Mouse (Mus musculus) midbrain, embryonic 14.5 days (tissue): ENCODE measurements at regions not wholly inside any gene's neighbourhood (a gene's known extent, or its start where the extent isn't known, plus 50 kb on each side); places are given as distances from the start of the nearest gene placed in this dataset.
A peak's percentile ranks its signal among the peaks of the same experiment; 100 is the strongest.

ENCODE experiments used
- ATAC-seq: fragments of 200-750 bp; cut with Nextera tagmentation; 2 replicates; pipeline ENCODE4 v1.8.0; 2017; ENCODE audit warnings: moderate number of reproducible peaks, moderate library complexity; ENCODE audit not compliant: low FRiP score, low TSS enrichment
- DNase-seq: peaks from one replicate; pipeline ENCODE4 v3.0.0-alpha.2; 2015
- H3K27ac ChIP-seq: fragments of 300-500 bp; sonication (generic); replicated peaks from 2 replicates; pipeline ENCODE4 v1.5.1; 2014; ENCODE audit warnings: mild to moderate bottlenecking, low read depth, low read length, moderate library complexity
- H3K27me3 ChIP-seq: fragments of 300-500 bp; sonication (generic); 2 replicates; pipeline ENCODE4 v1.6.1; 2014; ENCODE audit warnings: low read length, control low read depth, mixed read lengths; ENCODE audit not compliant: control insufficient read depth, insufficient read depth
- H3K36me3 ChIP-seq: fragments of 300-500 bp; sonication (generic); 2 replicates; pipeline ENCODE4 v1.6.1; 2014; ENCODE audit warnings: low read length, control low read depth; ENCODE audit not compliant: control insufficient read depth, insufficient read depth
- H3K4me1 ChIP-seq: fragments of 300-500 bp; sonication (generic); 2 replicates; pipeline ENCODE4 v1.6.1; 2014; ENCODE audit warnings: mild to moderate bottlenecking, antibody characterized with exemption, low read length, control low read depth; ENCODE audit not compliant: control insufficient read depth, insufficient read depth
- H3K4me2 ChIP-seq: fragments of 300-500 bp; sonication (generic); 2 replicates; pipeline ENCODE4 v1.6.1; 2014; ENCODE audit warnings: mild to moderate bottlenecking, low read length, moderate library complexity
- H3K4me3 ChIP-seq: fragments of 300-500 bp; sonication (generic); replicated peaks from 2 replicates; pipeline ENCODE4 v1.5.1; 2014; ENCODE audit warnings: low read depth, low read length
- H3K9ac ChIP-seq: fragments of 300-500 bp; sonication (generic); replicated peaks from 2 replicates; pipeline ENCODE4 v1.6.1; 2014; ENCODE audit warnings: mild to moderate bottlenecking, low read length, moderate library complexity
- H3K9me3 ChIP-seq: fragments of 300-500 bp; sonication (generic); 2 replicates; pipeline ENCODE4 v1.6.1; 2016; ENCODE audit warnings: low read length, control low read depth, mixed read lengths; ENCODE audit not compliant: control insufficient read depth
- WGBS: fragments of 180-500 bp; shearing (Covaris S2); extraction: QIAGEN DNeasy Blood & Tissue Kit; methylation state at CpG from one replicate; pipeline ENCODE4 v1.1.7; 2014; 5-methylcytosine and 5-hydroxymethylcytosine counted together

- H3K4me3 ChIP-seq = no peak overlapping the region
- no peaks in the 10 kb centered on the region for H3K36me3 ChIP-seq
- H3K4me1 ChIP-seq = peaks cover 5% of the 10 kb centered on the region
- DNase-seq (no peak), ATAC-seq (no peak)
- 53% methylated on average over 2 of the region's 2 CpGs for WGBS
- H3K27ac ChIP-seq = no peak overlapping the region
- H3K27me3 ChIP-seq = 0 out of 2 replicates have a peak, but pooled peaks cover 3% of the 10 kb centered on the region
- H3K4me2 ChIP-seq = no peak overlapping the region
- no peaks in the 10 kb centered on the region for H3K9me3 ChIP-seq
- no peak overlapping the region for H3K9ac ChIP-seq
Observed at GRCm38 (mm10) chr19:14094191-14094590, 180.9 kb downstream of the Olfr1505 start.

GRCm38 (mm10) chr19:14096187-14096586, 182.9 kb downstream of the Olfr1505 start:
- ATAC-seq (peak; percentile 68; the same call in 1 of the 2 replicates), DNase-seq (peak; percentile 79)
- peaks cover 5% of the 10 kb centered on the region for H3K4me1 ChIP-seq
- no peaks in the 10 kb centered on the region for H3K9me3 ChIP-seq
- 0 out of 2 replicates have a peak, but pooled peaks cover 3% of the 10 kb centered on the region for H3K27me3 ChIP-seq
- H3K36me3 ChIP-seq = no peaks in the 10 kb centered on the region
- H3K9ac ChIP-seq = no peak overlapping the region
- H3K4me3 ChIP-seq = no peak overlapping the region
- H3K27ac ChIP-seq = no peak overlapping the region; the same call in 1 of the 2 replicates
- 16% methylated on average over 5 of the region's 5 CpGs for WGBS
- H3K4me2 ChIP-seq = no peak overlapping the region

GRCm38 (mm10) chr19:14109091-14109490, 195.8 kb downstream of the Olfr1505 start:
- DNase-seq (peak; percentile 55), ATAC-seq (no peak)
- no peak overlapping the region for H3K4me3 ChIP-seq
- H3K4me2 ChIP-seq = no peak overlapping the region
- H3K27ac ChIP-seq = no peak overlapping the region
- no peaks in the 10 kb centered on the region for H3K9me3 ChIP-seq
- 52% methylated on average over 4 of the region's 4 CpGs for WGBS
- H3K4me1 ChIP-seq = no peaks in the 10 kb centered on the region
- peaks cover 6% of the 10 kb centered on the region; the same call in 1 of the 2 replicates for H3K27me3 ChIP-seq
- H3K9ac ChIP-seq = no peak overlapping the region
- H3K36me3 ChIP-seq = no peaks in the 10 kb centered on the region

GRCm38 (mm10) chr19:14123348-14124113, 210.2 kb downstream of the Olfr1505 start:
- Histone ChIP-seq H3K36me3 (no peaks in the 10 kb centered on the region), H3K4me1 (peaks cover 19% of the 10 kb centered on the region), H3K9ac (no peak overlapping the region), H3K27ac (no peak overlapping the region), H3K27me3 (peaks cover 48% of the 10 kb centered on the region), H3K9me3 (no peaks in the 10 kb centered on the region), H3K4me2 (peak overlapping the region; percentile 13), H3K4me3 (no peak overlapping the region)
- DNase-seq = peak; percentile 85
- WGBS = 4% methylated on average over 8 of the region's 8 CpGs
- peak; percentile 90 for ATAC-seq

GRCm38 (mm10) chr19:14124250-14124827, 211.0 kb downstream of the Olfr1505 start:
- H3K4me1 ChIP-seq = peaks cover 21% of the 10 kb centered on the region
- peak overlapping the region; percentile 13 for H3K4me2 ChIP-seq
- H3K9me3 ChIP-seq = no peaks in the 10 kb centered on the region
- no peaks in the 10 kb centered on the region for H3K36me3 ChIP-seq
- H3K27ac ChIP-seq = no peak overlapping the region
- H3K27me3 ChIP-seq = peaks cover 47% of the 10 kb centered on the region
- ATAC-seq (no peak; the same call in 1 of the 2 replicates), DNase-seq (no peak)
- no peak overlapping the region for H3K9ac ChIP-seq
- H3K4me3 ChIP-seq = no peak overlapping the region
- 16% methylated on average over 5 of the region's 5 CpGs for WGBS

GRCm38 (mm10) chr19:14124986-14125385, 211.7 kb downstream of the Olfr1505 start:
- H3K27ac ChIP-seq = no peak overlapping the region
- peaks cover 21% of the 10 kb centered on the region for H3K4me1 ChIP-seq
- H3K4me3 ChIP-seq = no peak overlapping the region
- H3K4me2 ChIP-seq = no peak overlapping the region
- no peaks in the 10 kb centered on the region for H3K9me3 ChIP-seq
- no peak for ATAC-seq
- DNase-seq = no peak
- H3K36me3 ChIP-seq = no peaks in the 10 kb centered on the region
- WGBS = 54% methylated on average over 5 of the region's 5 CpGs
- peaks cover 41% of the 10 kb centered on the region for H3K27me3 ChIP-seq
- H3K9ac ChIP-seq = no peak overlapping the region

- Histone ChIP-seq H3K4me1 (peaks cover 13% of the 10 kb centered on the region), H3K36me3 (no peaks in the 10 kb centered on the region), H3K4me2 (no peak overlapping the region), H3K4me3 (no peak overlapping the region), H3K9ac (no peak overlapping the region), H3K27me3 (peaks cover 46% of the 10 kb centered on the region), H3K9me3 (no peaks in the 10 kb centered on the region), H3K27ac (no peak overlapping the region)
- DNase-seq (no peak), ATAC-seq (no peak)
- WGBS = 44% methylated on average over 8 of the region's 8 CpGs
Observed at GRCm38 (mm10) chr19:14128397-14129209, 215.3 kb downstream of the Olfr1505 start.

- Histone ChIP-seq H3K9me3 (no peaks in the 10 kb centered on the region), H3K27me3 (peaks cover 14% of the 10 kb centered on the region; the same call in 1 of the 2 replicates), H3K9ac (no peak overlapping the region), H3K4me1 (no peaks in the 10 kb centered on the region), H3K4me3 (no peak overlapping the region), H3K4me2 (no peak overlapping the region), H3K27ac (no peak overlapping the region), H3K36me3 (no peaks in the 10 kb centered on the region)
- WGBS = 55% methylated on average over 3 of the region's 3 CpGs
- ATAC-seq (no peak), DNase-seq (no peak)
Observed at GRCm38 (mm10) chr19:14161217-14161616, 247.9 kb downstream of the Olfr1505 start.
